Mouse (Mus musculus): ENCODE data around the gene Pparg.
A peak's percentile ranks its signal among the peaks of the same experiment; 100 is the strongest.

The Pparg gene

GRCm38 (mm10) chr6:115360776-115361605, at the start of gene Pparg:
Gene Pparg (plus strand): TSS chr6:115360951.
- DNase-seq (ENCODE audit: low read depth, low spot score): peak; percentile 31

DNA sequence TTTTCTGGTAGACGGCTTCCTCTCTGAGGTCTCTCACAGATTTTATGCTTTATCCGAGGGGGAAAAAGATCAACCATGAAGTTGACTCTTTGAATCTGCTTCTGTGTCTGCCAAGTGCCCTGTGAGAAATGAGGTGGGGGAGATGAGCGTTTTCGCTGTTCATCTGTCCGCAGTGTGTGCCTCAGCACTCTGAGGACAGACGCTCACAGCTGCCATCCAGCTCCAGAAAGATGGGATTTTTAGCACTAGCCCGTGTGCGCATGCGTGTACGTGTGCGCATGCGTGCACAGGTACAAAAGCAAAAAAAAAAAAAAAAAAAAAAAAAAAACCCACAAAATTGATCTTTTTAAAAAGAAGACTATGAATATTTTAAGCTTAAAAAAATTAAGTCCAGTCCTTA, 48.0 kb upstream of the Pparg start:
- DNase-seq (ENCODE audit: low read depth, low spot score): peak; percentile 20

GRCm38 (mm10) chr6:115313235-115313738, 47.5 kb upstream of the Pparg start:
- DNase-seq (ENCODE audit: low read depth, low spot score): peak; percentile 13

GRCm38 (mm10) chr6:115313910-115314309, 46.8 kb upstream of the Pparg start:
- DNase-seq (ENCODE audit: low read depth, low spot score): no peak

GRCm38 (mm10) chr6:115315770-115316169, 45.0 kb upstream of the Pparg start:
- DNase-seq (ENCODE audit: low read depth, low spot score): no peak

- no peak for DNase-seq (ENCODE audit: low read depth, low spot score)
These were observed 43.9 kb upstream of the Pparg start for GRCm38 (mm10) chr6:115316811-115317221.

DNA sequence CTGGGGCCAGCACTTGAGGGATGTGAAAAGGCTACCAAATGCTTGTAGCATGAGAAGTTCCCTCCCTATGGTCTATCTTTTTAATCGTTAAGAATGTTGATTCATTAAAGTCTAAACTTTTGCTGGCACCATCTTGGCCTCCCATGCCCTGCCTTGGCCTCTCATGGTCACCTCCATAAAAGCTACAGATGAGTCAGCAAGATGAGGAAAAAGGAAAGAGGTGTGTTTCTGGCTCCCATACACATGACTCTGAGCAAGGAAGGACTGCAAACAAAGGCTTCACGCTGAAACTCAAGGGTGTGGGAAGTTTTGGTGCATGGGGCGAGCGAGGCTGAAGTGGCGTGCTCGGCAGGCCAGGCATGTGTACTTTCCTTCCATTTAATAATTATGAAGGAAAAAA, 41.9 kb upstream of the Pparg start:
- no peak for DNase-seq (ENCODE audit: low read depth, low spot score)

DNA sequence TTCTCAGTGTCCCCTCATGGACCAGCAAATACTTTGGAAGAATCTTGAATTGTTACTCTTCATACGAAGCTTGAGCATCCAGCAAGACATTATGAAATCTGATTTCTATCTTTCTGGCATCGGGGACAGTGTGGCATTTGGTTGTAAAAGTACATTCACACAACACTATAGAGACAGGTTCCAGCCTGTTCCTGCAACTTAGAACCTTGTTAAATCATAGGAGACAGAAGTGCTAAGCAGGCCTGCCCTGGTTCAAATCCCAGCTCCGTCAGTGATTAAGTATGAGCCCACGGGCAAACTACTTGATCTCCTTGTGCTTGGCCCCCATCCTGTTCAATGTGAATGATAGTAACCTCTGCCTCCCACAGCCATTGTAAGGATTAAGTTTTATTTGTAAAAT, 41.1 kb upstream of the Pparg start:
- no peak for DNase-seq (ENCODE audit: low read depth, low spot score)

DNA sequence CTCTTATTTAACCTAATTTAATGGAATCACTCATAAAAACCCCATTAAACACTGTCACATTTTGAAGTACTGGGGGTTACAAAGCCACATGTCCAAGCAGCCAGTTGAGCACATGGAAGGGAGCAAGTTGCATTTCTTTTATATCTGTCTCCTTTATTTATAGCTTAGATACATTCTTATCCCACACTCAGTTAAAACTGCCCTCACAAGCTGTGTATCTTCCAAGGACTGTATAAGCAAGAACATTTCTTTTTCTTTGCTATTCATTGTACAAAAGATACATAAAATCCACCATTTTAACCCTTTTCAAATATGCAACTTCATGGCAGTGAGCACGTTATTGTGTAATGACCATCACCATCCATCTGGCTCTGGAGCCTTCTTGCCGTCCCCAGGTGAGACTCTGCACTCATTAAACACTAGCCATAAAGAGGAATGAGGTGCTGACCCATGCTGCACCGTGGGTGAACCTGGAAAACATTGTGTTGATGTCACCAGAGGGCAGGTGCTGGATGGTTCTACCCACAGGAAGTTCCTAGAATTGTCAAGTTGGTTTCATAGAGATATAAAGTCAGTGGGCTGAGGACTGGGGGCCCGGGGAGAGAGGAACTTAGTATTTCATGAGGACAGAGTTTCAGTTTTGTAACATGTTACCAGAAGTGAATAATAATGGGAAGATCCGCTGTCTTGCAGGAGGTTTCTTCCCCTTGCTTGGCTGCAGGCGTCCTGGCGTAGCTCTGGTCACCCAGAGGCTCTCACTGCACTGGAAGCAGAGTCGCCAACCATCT, 39.6 kb upstream of the Pparg start:
- no peak for DNase-seq (ENCODE audit: low read depth, low spot score)

- no peak for DNase-seq (ENCODE audit: low read depth, low spot score)
These were observed 38.8 kb upstream of the Pparg start for GRCm38 (mm10) chr6:115321883-115322351.

DNA sequence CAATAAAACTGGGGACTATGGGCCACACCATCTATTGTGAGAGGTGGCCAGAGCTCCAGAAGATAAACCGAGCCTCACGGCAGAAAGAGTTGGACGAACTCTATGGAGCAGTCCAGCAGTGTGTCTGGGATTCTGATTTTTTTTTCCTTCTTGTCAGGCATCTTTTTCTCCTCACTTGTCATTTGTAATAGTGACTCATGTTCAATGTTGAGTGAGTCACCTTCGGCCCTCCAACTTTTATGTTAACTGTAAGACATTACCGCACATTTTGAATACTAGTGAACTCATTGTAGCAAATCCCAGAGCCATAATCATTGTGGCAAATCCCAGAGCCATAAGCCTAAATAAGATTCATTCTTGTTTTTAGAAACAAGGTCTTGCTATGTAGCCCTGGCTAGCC, 37.8 kb upstream of the Pparg start:
- DNase-seq (ENCODE audit: low read depth, low spot score): no peak

DNA sequence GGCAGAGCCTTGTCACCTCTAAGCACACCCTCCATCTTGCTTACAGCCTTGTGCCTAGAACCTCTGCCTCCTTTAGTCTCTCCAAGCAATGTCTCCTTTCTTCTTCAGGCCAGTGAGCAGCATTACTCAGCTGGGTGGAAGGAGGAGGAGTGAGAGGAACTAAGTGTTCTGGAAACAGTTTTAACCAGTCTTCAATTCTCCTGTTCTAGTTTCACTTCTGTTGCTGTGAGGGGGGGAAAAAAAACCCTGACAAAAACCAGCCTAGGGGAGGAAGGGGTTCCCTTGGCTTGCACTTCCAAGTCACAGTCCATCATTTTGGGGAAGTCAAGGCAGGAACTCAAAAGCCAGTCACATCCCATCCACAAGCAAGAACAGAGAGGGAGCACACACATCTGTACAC, 29.8 kb upstream of the Pparg start:
- DNase-seq (ENCODE audit: low read depth, low spot score): no peak

DNA sequence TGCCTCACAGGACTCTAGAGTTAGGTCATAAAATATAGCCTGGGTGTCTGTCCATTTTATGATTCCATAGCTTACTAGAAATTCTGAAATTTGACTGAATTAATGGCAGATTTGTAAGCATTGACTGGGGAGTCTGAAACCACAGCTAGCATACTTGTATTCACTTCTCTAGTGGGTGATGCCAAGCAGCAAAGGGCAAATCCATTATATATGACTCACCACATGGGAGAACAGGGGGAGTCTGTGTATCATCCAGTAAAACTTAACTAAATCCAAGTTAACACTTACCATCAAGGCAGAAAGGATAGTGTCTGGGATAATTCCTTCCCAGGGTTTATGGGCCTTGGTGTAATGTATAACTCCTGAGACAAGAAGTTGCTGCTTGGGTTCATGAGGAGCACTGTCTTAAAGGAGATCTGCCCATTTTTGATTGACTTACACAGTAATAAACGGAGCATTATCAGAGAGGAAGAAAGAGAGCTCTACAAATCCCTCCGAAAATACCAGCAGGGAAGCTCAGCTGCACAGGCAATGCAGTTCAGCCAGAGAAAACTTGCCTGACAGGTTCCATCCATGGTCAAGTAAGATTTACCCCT, 27.6 kb upstream of the Pparg start:
- DNase-seq (ENCODE audit: low read depth, low spot score): no peak

DNA sequence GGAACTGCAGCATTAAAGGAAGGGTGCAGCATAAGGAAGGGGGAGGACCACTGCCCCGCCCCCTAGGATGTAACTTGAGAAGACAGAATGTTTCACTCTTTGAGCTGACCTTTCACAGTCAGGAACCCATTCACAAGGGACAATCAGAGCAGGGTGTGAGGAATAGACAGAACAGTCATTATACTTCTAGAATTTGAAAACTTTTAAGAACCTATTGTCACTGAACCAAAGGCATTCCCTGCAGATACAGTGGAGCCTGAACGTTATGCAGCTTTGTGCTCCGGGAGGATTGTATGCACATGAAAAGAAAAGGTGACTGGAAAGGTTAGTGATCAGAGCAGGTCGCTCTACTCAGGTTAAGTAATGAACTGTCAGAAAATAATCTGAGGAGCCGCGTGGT, 25.2 kb upstream of the Pparg start:
- peak; percentile 90 for DNase-seq (ENCODE audit: low read depth, low spot score)

GRCm38 (mm10) chr6:115340084-115340483, 20.7 kb upstream of the Pparg start:
- no peak for DNase-seq (ENCODE audit: low read depth, low spot score)

DNA sequence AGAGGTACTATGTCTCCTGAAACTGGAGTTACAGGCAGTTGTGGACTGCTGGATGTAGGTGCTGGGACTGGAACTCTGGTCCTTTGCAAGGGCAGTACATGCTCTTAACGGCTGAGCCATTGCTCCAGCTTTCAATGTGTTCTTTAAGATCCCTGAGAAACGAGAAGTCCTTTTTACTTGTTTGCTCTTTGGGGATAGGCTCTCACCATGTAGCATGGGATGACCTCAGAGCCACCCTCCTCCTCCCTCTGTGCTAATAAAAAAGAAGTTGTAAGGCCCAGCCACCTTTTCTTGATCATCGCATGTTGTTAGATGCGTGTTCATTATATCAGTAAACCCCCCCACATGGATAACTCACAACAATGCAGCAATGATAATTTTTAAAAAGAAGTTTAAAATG, 17.7 kb upstream of the Pparg start:
- no peak for DNase-seq (ENCODE audit: low read depth, low spot score)

- no peak for DNase-seq (ENCODE audit: low read depth, low spot score)
These were observed 17.2 kb upstream of the Pparg start for GRCm38 (mm10) chr6:115343570-115343969.

DNA sequence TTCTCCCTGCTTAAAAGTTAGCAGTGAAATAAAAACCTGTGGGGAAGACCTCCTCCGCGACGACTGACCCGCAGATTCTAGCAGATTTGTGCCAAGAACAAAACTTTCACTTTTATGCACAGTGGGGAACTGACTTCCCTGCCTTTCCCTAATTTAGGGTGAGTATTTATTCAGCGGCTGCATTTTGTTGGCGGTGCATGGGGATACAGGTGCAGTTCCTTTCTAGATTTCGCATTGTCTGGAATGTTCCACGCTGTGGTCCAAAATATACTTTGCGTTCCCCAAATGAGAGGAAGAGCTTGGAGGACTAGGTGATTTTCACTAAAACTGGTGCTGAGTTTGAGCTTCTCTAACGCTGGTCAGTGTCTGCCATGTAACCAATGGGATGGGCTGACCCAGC, 16.6 kb upstream of the Pparg start:
- DNase-seq (ENCODE audit: low read depth, low spot score): no peak

DNA sequence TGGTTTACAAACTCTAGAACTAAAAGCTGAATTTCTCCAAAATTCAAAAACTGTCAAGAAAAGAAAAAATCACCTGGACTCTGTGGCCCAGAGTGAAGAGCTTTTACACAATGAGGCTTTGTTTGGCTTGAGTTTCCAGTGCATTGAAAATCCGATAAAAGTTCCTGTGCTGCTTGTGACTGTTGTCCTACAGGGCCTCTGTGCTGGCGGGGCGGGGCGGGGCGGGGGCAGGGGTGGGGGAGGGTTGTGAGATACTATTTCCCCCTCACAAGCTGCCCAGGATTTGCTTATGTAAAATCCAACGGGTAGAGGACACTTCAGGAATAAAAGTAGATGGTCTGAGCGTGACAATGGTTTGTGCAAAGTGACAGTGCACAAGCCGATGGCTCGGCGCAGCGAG, 16.2 kb upstream of the Pparg start:
- no peak for DNase-seq (ENCODE audit: low read depth, low spot score)

DNA sequence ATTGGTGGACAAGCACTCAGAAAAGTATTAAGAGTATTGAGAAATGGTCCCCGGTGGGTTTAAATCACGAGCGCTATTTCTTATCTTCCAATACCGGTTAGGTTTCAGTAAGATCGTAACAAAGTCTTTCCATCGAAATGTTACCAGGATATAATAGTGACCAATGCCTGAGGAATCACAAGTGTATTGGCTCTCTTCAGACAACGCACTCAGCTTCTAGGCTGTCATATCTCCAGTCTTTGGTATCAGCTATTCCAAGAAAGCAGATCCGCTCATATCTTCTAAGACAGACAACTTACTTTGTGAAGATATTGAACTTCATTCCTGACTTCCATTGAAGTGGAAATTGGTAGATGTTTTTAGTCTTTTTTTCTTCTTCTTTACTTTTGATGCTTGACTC, 15.7 kb upstream of the Pparg start:
- no peak for DNase-seq (ENCODE audit: low read depth, low spot score)

DNA sequence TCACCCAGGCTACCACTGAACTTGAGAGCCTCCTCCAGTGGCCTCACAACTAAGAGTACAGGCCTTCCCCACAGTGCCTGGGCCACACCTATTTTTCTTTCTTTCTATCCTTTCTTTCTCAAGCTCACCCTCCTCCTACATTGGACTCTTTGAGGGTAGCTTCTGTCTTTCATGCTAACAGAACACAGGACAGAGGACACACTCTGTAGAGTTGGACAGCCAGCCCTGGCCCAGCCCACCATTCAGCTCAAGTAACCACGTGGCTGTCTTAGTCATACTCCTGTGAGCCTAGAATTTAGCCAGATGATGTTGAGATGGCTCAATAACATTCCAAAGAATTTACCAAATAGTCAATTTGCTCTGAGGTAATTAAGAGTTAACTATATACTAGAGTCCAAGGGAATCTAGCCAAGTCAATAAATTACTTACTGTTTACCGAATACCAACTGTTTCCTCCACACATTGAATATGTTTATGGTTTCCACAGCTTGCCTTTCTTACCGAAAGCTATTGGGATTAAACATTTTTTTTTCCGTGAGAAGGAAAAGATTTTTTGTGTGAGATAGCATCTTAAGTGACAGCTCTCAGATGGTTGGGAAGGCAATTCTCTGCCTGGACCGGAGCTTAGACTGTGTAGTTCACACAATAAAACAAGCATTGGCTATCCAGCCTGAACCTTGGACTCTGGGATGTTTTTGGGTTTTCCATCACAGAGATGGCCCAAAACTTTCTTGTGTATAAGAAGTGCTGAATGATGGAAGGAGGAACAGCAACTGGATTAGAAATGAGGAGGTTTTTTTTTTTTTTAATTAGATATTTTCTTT, 10.9 kb upstream of the Pparg start:
- DNase-seq (ENCODE audit: low read depth, low spot score): no peak

Data from R1 (cell line).